Mouse (Mus musculus) gastrocnemius, postnatal 10 days (tissue): ENCODE results near the gene Mctp1. TPM values are rescaled to one million over a fixed set of nuclear protein-coding genes. Genes with fewer than 3 reads are reported as not detected.

Experiments used
- DNase-seq: peaks from one replicate; pipeline ENCODE4 v3.0.0; 2021; ENCODE audit warnings: mixed read lengths
- total RNA-seq, 2 experiments: library from RNA; stranded (reverse); gene quantifications; 2 replicates each; pipeline ENCODE4 v1.2.3; 2021

Gene Mctp1
- total RNA-seq, 2 experiments from 2014 or later = 1.7 TPM

DNA sequence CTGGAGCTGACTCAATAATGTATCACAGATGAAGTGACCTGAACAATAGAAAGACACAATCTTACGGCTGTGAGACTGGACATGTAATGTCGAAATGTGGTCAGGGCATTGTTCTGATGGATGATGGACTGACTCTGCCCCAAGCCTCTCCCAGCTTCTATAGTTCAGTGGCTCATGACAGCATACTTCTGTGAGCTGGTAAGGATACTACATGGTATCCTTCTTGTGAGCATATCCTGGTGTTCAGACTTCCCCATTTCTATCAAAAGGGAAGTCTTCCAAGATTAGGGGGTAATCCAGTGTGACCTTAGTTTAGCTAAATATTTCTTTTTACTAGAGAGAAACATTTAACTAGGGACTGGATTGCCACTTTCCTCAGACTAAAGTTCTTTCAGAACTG lies 227.2 kb downstream of the Mctp1 start:
- DNase-seq = no peak

DNA sequence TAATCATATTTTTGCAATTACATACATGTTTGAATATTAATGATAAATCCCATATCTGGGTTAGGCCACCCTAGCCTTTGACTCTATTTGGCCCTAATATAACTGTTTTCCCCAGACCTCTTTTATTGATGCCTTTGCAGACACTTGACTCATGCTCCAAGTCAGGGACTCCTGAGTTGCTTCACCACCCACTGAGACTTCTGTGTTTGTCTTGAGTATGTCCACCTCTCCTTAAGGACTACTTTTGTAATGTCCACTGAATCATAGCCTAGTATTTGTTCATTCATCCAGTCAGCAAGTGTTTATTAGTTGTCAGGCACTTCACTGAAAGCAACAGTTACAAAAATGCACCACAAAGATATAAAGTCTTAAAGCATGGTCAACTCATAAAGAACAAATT lies 235.8 kb downstream of the Mctp1 start:
- DNase-seq = no peak

DNA sequence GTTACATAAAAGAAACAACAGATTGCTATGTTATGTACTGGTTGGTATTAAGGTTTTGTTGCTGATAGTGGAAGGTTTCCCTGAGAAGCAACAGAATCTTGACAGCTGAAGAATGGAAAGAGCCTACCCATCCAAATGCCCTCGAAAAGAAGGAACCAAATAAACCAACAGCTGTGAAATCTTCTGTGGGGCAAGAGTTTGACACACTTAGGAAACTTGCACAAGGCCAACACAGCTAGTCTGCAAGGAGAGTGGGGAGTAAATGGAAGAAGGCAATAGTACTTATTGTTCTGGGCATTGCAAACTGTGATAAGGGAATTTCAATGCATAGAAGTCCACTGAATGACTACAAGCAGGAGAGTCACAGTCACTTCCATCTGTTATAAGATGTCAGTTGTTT lies 236.2 kb downstream of the Mctp1 start:
- DNase-seq = no peak

- no peak for DNase-seq
Measured at GRCm38 (mm10) chr13:76633707-76634106, 249.4 kb downstream of the Mctp1 start.

DNA sequence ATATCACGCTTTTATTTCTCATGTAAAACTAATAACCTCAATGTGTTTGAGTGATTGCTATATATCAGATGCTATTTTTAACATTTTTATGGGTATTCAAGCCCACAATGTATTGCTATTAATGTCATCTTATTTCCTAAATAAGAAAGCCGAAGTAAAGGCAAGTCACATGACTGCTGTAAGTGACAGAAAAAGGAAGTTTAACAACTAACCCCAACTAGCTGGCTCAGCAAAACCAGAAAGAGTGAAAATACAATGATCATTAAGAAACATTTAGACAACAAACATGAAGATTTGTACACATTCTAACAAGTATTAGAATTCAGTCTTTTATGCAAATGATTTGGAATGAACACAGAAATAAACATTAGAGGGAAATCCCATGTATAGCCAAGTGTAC lies 253.9 kb downstream of the Mctp1 start:
- DNase-seq = no peak

GRCm38 (mm10) chr13:76659523-76659922 lies 275.2 kb downstream of the Mctp1 start:
- no peak for DNase-seq

DNA sequence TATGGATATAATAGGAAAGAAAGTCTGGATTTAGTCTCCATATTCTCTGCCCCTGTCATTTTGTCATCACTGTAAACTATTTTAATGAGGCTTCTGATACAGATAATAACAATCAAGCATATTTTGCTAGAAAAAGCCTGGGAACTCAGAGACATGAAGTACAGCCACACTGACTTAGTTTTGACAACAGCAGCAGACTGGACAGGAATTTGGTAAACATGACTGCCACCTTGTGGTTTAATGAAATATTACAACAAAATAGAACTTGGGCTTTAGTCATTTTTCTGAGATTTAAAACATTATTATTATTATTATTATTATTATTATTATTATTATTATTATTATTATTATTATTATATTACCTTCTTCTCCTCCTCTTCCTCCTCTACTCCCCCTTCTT lies 297.0 kb downstream of the Mctp1 start:
- DNase-seq = no peak

- no peak for DNase-seq
Measured at GRCm38 (mm10) chr13:76689349-76689748, 305.0 kb downstream of the Mctp1 start.

GRCm38 (mm10) chr13:76690143-76690542 lies 305.8 kb downstream of the Mctp1 start:
- no peak for DNase-seq

DNA sequence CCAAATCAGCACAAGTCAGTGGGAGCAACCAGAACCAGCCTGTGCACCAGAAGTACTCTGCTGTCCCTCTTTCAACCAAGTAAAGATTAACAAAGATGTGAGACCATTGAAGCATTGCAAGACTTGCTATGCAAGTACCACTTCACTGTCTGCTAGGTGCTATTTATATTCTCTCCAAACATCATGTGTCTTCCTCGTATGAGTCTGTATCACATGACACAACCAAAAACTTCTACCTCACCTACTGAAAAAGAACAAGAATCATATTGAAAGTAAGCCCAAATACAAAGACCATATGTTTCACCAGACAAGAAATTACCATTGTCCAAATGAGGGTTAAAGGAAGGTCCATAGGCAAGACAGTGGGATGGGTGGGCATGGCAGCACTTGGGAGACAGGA lies 306.4 kb downstream of the Mctp1 start:
- DNase-seq = no peak

- DNase-seq = no peak
Measured at GRCm38 (mm10) chr13:76734013-76734412, 349.7 kb downstream of the Mctp1 start.

- no peak for DNase-seq
Measured at GRCm38 (mm10) chr13:76750663-76751429, 366.5 kb downstream of the Mctp1 start.

GRCm38 (mm10) chr13:76759832-76760490 lies 375.6 kb downstream of the Mctp1 start:
- DNase-seq = peak; percentile 23

- no peak for DNase-seq
Measured at GRCm38 (mm10) chr13:76799662-76800061, 415.3 kb downstream of the Mctp1 start.

GRCm38 (mm10) chr13:76801126-76801632 lies 416.8 kb downstream of the Mctp1 start:
- no peak for DNase-seq

DNA sequence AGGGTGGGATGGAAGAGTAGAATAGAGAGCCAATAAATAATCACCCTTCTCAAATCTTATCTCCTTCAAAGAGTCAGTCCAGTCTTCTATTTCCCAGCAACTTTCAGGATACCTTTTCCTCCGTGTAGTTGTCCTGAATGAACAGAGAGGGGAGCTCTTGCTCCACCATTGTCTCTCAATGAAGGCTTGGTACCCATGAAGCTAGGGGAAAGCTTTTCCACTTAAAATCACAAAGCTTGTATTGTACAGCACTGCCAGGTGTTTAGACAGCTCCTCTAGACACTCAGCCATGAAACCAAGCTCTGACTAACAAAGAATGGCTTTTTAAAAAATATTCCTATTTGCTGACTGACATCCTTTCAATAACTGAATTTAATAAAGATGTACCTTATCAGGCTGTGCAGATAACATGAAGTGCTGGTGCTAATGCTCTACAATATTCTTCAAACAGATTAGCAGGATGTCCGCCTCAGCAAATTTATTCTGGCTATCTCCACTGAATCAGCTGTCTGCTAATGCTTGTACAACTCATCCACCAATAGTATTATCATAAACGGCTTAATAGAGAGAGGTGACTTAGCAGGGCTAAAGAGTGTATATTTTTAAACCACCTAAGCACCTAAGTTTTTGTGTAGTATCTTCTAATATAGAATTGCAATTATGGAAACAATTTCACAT lies 417.9 kb downstream of the Mctp1 start:
- DNase-seq = no peak

GRCm38 (mm10) chr13:76802926-76803325 lies 418.6 kb downstream of the Mctp1 start:
- no peak for DNase-seq

DNA sequence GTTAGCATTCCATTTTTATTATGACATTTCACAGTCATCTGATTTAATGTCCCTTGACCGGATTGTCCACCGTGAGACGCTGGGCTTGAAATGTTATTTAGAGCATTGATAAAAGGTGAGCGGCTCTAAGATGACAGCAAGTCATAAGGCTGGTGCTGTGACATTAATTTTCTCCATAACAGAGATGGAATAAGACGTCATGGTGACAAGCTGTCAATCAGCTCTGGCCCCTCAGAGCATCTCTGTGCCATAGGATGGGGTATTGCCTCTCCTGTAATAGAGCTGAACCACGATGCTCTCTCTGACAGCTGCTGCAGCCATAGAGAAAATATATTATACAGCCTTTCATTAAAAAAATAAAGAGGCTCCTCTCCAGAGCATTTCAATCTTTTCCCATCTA lies 419.5 kb downstream of the Mctp1 start:
- DNase-seq = no peak

DNA sequence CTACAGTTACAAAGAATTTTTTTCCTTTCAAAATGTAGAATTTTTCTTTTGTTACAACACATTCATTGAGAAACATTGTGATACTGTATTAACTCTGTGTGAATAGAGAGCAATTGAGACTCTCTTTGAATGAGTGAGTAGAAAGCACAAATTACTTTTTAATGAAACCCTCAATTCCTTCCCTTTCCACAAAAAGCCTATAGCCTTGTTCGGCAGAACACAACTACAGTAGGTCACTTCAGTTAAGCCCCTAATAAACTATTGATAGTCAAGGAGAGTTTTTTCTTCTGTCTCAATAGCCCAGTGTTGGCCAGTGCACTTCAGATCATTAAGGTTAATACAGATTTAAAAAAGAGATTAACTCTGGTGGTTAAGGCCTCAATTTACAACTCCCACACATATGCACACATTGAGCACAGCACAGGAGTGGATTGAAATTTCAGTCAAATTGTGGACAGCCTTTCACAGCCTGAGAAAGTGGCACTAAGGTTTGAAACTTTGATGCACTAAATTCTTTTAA lies 424.6 kb downstream of the Mctp1 start:
- no peak for DNase-seq

- DNase-seq = no peak
Measured at GRCm38 (mm10) chr13:76809802-76810201, 425.5 kb downstream of the Mctp1 start.

DNA sequence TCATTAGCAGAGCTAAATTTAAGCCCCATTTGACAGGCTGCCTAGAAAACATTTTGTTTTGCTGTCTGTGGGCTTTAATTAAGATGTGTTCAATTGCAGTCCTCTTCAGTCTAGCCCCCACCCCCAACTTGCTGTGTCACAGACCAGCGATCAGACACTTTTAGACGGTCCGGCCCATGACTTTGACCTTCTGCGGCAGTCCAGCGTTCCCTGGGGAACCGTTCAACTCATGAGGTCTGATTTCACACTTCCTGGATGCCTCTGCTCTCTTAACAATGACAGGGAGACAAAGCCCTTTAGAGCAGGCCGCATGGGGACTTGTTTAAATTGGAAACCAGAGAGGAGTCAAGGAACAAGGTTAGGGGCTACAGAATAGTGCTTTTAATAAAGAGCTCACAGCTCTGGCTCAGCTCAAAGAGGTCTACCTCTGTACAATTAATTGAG lies 426.2 kb downstream of the Mctp1 start:
- peak; percentile 4 for DNase-seq

GRCm38 (mm10) chr13:76823083-76823482 lies 438.7 kb downstream of the Mctp1 start:
- DNase-seq = no peak
